Mouse (Mus musculus) Patski (cell line): ENCODE results near the gene Fgfr2. TPM values are rescaled to one million over a fixed set of nuclear protein-coding genes. Genes with fewer than 3 reads are reported as not detected.

ENCODE experiments used
- ATAC-seq: fragments of 100-300 bp; one replicate; pipeline ENCODE4 v1.8.0; 2021
- CTCF ChIA-PET: fragments of 350-600 bp; sonication (Branson Sonifier 250); formaldehyde crosslinking; loops from one replicate; lab custom pipeline; 2022; ENCODE audit warnings: inconsistent platforms; lab: Charles Lee
- POLR2A ChIA-PET: fragments of 350-600 bp; sonication (Branson Sonifier 250); formaldehyde crosslinking; loops from one replicate; lab custom pipeline; 2022; ENCODE audit warnings: antibody characterized with exemption, inconsistent platforms; lab: Charles Lee
- DNase-seq: peaks from one replicate; pipeline ENCODE4 v3.0.0-alpha.2; 2011; ENCODE audit warnings: low read depth, low spot score
- H3K27me3 ChIP-seq: fragments of 371-371 bp; one replicate; pipeline ENCODE4 v1.5.1; 2021
- CTCF ChIP-seq: fragments of 100-300 bp; IDR thresholded peaks from one replicate; pipeline ENCODE4 v1.5.1; 2021
- in situ Hi-C: fragments of 300-500 bp; cut with MboI; formaldehyde crosslinking; loops from 3 replicates; pipeline ENCODE4 v1.11.1; 2018; ENCODE audit warnings: low pct_unique_long_range_greater_than_20kb, mixed read lengths
- polyA plus RNA-seq: library from polyadenylated mRNA; unstranded; gene quantifications from one replicate; pipeline ENCODE4 v1.2.3, GENCODE M21; 2021

The Fgfr2 gene
- polyA plus RNA-seq, 1 experiment from 2014 or later, result 48.8 TPM

DNA sequence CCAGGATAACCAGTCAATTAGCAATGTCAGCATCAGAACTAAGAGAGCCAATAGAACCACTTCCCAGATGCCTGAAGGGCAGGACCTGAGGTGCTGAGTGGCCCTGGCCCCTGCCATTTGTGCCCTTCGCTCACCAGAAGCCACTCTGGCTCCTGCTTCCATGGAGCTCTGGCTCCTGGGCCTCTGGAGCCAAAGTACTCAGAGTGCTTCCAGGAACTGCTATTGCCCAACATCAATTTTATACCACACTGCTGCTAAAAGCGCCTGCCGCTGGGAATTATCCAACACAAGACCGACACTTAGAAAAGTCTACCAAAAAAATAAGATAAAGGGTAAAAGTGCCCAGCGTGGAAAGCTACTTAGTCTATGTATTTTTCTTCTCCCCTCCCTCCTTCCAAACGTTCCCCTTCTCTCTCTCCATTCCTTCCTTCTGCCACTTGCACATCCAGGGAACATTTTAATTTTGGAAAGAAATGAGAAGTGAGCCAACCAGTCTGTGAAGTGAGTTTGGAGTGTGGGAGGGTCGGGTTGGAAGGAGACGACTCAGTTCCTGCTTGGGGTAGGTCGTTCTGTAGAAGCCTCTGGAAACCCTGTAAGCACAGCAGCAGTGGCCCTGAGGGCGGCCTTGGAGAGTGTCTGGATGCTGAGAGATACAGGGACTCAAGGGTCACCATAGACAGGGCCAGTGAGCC is 1216.5 kb downstream of the Fgfr2 start:
- ATAC-seq (no peak), DNase-seq (no peak)
- TF ChIP-seq CTCF, result no peak
- H3K27me3 ChIP-seq, result peaks cover 2% of the 10 kb centered on the region
- in situ Hi-C loops, result no loop called here
- ChIA-PET POLR2A (no interaction called here), CTCF (no interaction called here)

DNA sequence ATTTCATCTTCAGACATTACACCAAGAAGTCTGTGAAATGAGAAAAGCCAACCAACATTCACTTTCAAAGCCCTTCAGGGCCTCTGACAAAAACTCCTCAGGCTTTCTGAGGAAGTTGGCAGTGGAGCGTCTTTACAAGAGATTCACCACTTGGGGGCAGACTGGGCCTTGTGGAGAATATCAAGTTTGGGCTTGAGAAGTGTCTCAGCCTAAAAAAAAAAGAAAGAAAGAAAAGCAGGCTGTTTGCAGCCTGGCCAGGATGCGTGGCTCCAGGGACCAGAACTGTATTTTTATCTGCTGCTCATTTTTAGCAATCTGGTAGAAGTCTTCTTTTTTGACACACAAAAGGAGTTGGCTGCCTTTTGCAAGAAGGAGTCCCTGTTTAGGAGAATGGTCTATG is 1223.8 kb downstream of the Fgfr2 start:
- ChIA-PET POLR2A (no interaction called here), CTCF (interaction anchor here (0.8 to 2.5 kb wide), 2 partner anchors 314 to 315 kb away, joined by 4 to 10 read pairs; no protein-coding TSS in a partner anchor)
- no peaks in the 10 kb centered on the region for H3K27me3 ChIP-seq
- in situ Hi-C loops, result loop anchor here (25.0 kb wide), 1 partner anchor 588 kb away; no protein-coding TSS in a partner anchor
- DNase-seq, result peak; percentile 13
- ATAC-seq, result no peak
- TF ChIP-seq CTCF, result peak; percentile 75

DNA sequence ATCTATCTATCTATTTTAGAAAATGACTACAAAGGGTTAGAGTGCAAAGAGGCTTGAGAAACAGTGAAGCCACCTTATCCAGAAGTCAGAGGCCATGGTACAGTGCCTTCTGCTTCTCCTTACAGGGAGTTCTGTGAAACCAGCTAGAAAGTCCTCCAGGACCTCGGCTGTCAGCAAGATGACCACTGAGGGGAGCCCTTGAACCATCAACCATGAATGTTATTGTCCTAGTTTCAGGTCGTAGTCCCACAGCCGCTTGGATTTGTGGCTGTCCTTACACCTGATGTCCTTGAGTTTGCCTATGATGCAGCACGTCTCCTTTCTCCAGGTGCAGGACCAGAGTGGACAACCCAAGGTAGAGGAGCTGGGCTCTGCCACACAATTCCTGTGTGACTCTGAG is 1225.9 kb downstream of the Fgfr2 start:
- peak; percentile 38 for TF ChIP-seq CTCF
- POLR2A ChIA-PET, result no interaction called here
- in situ Hi-C loops, result loop anchor here (25.0 kb wide), 1 partner anchor 590 kb away; no protein-coding TSS in a partner anchor
- no peaks in the 10 kb centered on the region for H3K27me3 ChIP-seq
- ATAC-seq (no peak), DNase-seq (no peak)
- CTCF ChIA-PET, result interaction anchor here (1.3 kb wide), 1 partner anchor 15 kb away, joined by 3 read pairs; no protein-coding TSS in a partner anchor

DNA sequence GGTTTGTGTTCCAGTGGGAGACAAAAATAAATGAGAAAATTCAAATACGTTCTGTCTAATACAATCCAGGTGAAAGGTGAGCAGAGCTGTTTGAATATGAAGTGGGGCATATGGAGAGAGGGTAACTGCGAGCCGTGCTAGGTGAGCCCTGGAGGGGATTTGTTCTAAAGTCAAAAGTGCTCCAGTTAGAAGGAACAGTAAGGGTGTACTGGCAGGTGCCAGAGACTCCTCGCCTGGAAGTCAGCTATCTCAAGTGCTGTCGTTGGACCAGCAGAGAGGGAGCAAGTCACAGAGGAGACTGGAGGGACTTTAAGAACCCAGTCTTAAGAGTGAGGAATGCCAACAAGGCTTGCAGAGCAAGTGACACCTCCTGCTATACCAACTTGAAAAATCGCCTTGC is 1240.3 kb downstream of the Fgfr2 start:
- TF ChIP-seq CTCF, result no peak
- no peaks in the 10 kb centered on the region for H3K27me3 ChIP-seq
- DNase-seq (no peak), ATAC-seq (no peak)
- ChIA-PET CTCF (interaction anchor here (0.6 to 1.4 kb wide), 6 partner anchors 12 to 451 kb away, joined by 3 to 6 read pairs (median 4); no protein-coding TSS in a partner anchor), POLR2A (no interaction called here)
- in situ Hi-C loops, result loop anchor here (5.0 to 25.0 kb wide), 2 partner anchors 451 to 604 kb away; no protein-coding TSS in a partner anchor

DNA sequence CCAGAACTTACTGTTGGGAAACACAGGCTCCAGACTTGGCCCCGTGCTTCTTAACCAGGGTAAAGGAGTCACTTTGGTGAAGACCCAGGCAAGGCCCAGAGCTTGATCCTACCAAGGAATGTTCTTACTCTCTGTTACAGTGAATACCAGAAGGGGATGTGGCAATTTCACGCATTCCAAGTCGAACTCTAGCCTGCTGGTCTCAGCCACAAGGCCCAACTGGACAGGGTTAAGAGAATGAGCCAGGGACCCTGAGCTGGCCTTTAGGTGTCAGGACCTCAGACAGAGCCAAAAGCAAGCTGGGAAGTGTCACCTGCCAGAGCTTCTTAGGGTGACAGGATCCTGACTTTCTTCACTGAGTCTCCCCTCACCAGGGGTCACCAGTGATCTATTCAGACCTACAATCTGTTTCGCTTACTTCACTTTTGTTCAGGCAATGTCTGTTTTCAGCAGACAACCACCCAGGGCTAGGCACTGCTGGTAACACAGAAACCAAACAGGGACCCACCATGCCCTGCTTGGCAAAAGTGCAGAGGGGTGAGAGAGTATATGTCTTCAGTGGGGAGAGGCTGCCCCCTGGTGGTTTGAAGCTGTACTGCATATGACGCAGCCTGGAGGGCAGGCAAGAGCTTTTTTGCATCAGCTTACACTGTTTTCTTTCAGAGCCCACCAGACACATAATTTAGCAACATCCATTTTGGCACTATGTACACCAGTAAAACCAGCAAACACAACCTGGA is 1241.1 kb downstream of the Fgfr2 start:
- no peak for ATAC-seq
- POLR2A ChIA-PET, result no interaction called here
- in situ Hi-C loops, result loop anchor here (5.0 to 25.0 kb wide), 2 partner anchors 450 to 605 kb away; no protein-coding TSS in a partner anchor

DNA sequence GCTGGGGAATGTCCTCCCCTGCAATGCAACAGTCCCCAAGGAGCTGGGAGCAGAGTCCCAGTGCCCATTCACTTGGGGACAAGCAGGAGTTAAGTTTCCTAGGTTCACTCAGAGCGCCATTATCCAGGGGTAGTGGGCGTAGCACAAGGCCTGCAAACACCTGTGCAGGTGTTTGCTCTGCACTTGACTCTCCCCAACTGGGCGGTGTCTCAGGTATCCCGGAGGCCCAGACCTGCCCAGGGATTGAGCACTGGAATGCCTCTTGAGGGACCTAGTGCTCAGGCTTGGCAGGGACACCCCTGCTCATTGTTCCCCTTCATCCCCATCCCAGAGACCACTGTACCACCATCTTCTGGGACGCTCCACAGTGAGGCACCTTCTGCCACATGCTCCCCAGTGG is 1243.0 kb downstream of the Fgfr2 start:
- no peaks in the 10 kb centered on the region for H3K27me3 ChIP-seq
- no peak for ATAC-seq
- ChIA-PET CTCF (interaction anchor here (1.1 kb wide), 1 partner anchor 448 kb away, joined by 3 read pairs; no protein-coding TSS in a partner anchor), POLR2A (no interaction called here)
- DNase-seq, result no peak
- in situ Hi-C loops, result loop anchor here (5.0 to 25.0 kb wide), 2 partner anchors 448 to 607 kb away; no protein-coding TSS in a partner anchor
- no peak for TF ChIP-seq CTCF

More for the DNA sequence above, 1241.1 kb downstream of the Fgfr2 start:
- H3K27me3 ChIP-seq, result no peaks in the 10 kb centered on the region
- peak; percentile 78 for TF ChIP-seq CTCF
- CTCF ChIA-PET, result interaction anchor here (0.6 to 1.4 kb wide), 7 partner anchors 13 to 452 kb away, joined by 3 to 6 read pairs (median 3); no protein-coding TSS in a partner anchor
- no peak for DNase-seq

DNA sequence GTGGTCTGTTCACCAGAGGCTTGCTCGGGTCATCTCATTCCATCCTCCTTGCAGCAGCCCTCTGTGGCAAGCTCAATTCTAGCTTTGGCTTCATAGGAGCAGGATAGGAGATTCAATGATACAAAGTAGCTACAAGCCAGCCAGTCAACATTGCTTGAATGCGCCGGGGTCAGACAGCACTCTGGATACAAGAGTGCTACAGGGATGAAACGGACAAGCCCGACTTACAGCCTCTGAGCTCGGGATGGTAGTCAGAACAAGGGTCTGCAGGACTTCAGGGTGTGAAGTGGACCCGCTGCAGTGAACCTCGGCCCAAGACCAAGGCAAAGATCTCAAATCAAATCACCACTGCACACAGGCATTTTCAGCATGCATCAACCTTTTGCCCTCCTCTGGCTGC is 1244.3 kb downstream of the Fgfr2 start:
- H3K27me3 ChIP-seq, result no peaks in the 10 kb centered on the region
- in situ Hi-C loops, result loop anchor here (25.0 kb wide), 1 partner anchor 608 kb away; no protein-coding TSS in a partner anchor
- POLR2A ChIA-PET, result no interaction called here
- TF ChIP-seq CTCF, result no peak
- DNase-seq (no peak), ATAC-seq (no peak)
- CTCF ChIA-PET, result no interaction called here

DNA sequence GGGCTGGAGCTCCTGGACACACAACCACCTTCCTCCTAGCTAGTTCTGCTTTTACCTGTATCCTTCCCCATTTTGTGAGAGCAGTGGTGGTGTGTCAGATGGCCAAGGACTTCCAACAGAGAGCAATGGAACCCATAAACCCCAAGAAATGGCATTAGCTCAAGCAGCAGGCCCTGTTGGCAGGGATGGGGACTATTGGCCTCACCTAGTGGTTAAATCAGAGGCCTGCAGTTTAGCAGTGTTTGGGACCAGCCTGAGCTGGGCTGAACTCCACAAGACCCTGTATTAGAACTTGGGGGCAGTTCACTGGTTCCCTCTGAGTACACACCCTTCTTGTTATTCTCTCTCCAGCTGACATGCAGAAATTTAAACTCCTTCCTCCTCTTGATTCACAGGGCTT is 1262.0 kb downstream of the Fgfr2 start:
- CTCF ChIA-PET, result no interaction called here
- no peak for DNase-seq
- TF ChIP-seq CTCF, result no peak
- POLR2A ChIA-PET, result interaction anchor here (0.5 kb wide), 1 partner anchor 10 kb away, joined by 5 read pairs; no protein-coding TSS in a partner anchor
- in situ Hi-C loops, result no loop called here
- no peak for ATAC-seq
- H3K27me3 ChIP-seq, result no peaks in the 10 kb centered on the region

DNA sequence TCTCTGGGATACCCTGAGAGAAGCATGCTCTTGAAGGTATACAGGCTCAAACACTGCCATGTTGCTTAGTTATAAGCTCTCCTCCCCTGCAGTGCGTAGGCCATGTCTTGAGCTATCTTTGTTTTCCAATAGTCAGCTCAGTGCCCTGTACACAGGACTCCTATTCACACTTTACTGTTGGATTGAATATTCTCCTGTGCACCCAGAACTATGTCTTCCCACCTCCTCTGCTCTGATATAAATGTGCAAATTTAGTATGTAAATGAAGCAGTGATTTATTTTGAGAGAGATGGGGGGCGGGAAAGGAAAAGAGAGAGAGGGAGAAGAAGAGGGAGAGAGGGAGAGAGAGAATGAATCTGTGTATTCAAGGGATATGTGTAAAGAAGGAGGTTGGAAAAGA is 1267.5 kb downstream of the Fgfr2 start:
- CTCF ChIA-PET, result no interaction called here
- no peak for TF ChIP-seq CTCF
- no peaks in the 10 kb centered on the region for H3K27me3 ChIP-seq
- POLR2A ChIA-PET, result no interaction called here
- DNase-seq (no peak), ATAC-seq (no peak)
- in situ Hi-C loops, result no loop called here

DNA sequence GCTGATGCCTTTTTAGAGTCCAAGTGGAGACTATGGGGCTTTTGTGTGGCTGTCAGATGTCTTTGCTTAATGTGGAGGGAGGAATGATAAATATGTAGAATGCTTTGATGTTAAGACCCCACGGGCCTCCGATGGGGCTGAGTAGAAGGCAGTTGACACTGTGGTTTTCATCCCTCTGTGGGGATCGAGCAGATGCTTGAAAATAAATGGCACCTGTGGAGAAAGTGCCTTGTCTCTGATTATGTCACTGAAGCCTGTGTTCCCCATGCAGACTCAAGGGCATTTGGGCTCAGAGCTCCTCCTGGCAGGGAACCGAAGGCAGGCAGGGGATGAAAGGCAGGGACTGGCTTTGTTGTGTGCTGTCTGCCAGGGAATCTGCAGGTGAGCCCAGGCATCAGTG is 1272.6 kb downstream of the Fgfr2 start:
- in situ Hi-C loops, result no loop called here

More for the DNA sequence above, 1272.6 kb downstream of the Fgfr2 start:
- CTCF ChIA-PET, result no interaction called here
- POLR2A ChIA-PET, result no interaction called here
- TF ChIP-seq CTCF, result no peak
- no peaks in the 10 kb centered on the region for H3K27me3 ChIP-seq
- ATAC-seq (no peak), DNase-seq (no peak)
